9 mouse cellular contexts compared by ENCODE assay signal in the genomic region with DNA sequence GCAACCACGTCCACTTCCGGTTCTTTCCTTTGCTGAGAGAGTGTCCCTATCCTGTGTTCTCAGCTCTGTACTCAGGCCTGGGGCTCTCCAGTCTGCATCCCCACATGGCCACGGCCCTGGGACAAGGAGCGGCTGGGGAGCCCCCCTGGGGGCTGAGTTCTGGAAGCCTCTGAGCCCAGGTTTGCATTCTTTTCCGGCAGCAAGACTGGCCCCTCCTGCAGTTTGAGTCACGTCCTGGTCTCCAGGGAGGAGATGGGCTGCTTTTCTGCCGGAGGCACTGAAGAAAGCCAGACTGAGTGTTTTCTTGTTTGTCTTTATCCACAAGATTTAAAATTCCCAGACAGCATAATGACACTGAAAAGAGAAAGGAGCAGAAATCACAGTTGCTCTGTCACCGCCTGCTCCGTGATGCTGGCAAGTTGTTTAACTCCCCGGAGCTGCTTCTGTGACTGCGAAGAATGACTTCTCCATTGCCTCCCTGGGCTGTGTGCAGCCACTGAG.
A peak's percentile ranks its signal among the peaks of the same experiment; 100 is the strongest.
DNase-seq lines count a peak whose midpoint lies in the region; ATAC-seq lines count a peak whose summit lies in the region.
"Had no signal": no experiment of that assay in that cellular context is flagged by ENCODE, and none has a peak within 500 bp of the region (broad histone marks: within the 10 kb centered on the region; RNA-seq: fewer than 3 reads in every experiment).

No protein-coding gene starts in this region.

- no peaks in the 10 kb centered on the region for H3K36me3 ChIP-seq in limb, embryonic 10.5 days

- H3K9me3 ChIP-seq in limb, embryonic 10.5 days (replicated peaks) = no peaks in the 10 kb centered on the region

- no peaks in the 10 kb centered on the region for H3K27me3 ChIP-seq in limb, embryonic 10.5 days (ENCODE audit: low read depth, poor library complexity, severe bottlenecking)

- H3K27ac ChIP-seq in limb, embryonic 10.5 days = peak overlapping the region; percentile 73

- WGBS in limb, embryonic 10.5 days = 35% methylated on average over 11 of the region's 11 CpGs

- H3K4me3 ChIP-seq in limb, embryonic 10.5 days = no peak overlapping the region
- H3K4me3 ChIP-seq: erythroblast, embryonic 14.5 days had no signal

- peak; percentile 81 for ATAC-seq in frontal cortex, adult (ENCODE audit: low TSS enrichment)
- 0 out of 2 replicates have a peak, but pooled peaks have one; percentile 10 for ATAC-seq in common myeloid progenitor, adult 5-6 weeks (replicated peaks; ENCODE audit: low read depth, poor library complexity, severe bottlenecking)

- no peak for DNase-seq in frontal cortex, postnatal 10 days (ENCODE audit: low spot score in 2 of 2)
- DNase-seq in heart, adult 18-20 months = peak; percentile 64 to 72
- peak; percentile 48 for DNase-seq in limb, embryonic 10.5 days (ENCODE audit: low spot score)
- DNase-seq in adrenal gland, adult 8-10 months = no peak
- DNase-seq in ovary, postnatal 10 days (ENCODE audit: low spot score) = no peak
- no peak for DNase-seq in layer of hippocampus, postnatal 10 days (ENCODE audit: low spot score in 2 of 2)

- H3K4me1 ChIP-seq in limb, embryonic 10.5 days = peaks cover 56% of the 10 kb centered on the region

Comparison
In these comparisons a context has a peak if more than half of its experiments do, and no peak if none do; other contexts are left out.
1. DNase-seq: peak in heart, adult 18-20 months (2 of 2) and limb, embryonic 10.5 days (single experiment); none in frontal cortex, postnatal 10 days (0 of 2), adrenal gland, adult 8-10 months (single experiment), ovary, postnatal 10 days (single experiment) and layer of hippocampus, postnatal 10 days (0 of 2).